Mouse (Mus musculus): ENCODE data around the gene Igf2bp1. TPM values are rescaled to one million over a fixed set of nuclear protein-coding genes. Genes with fewer than 3 reads are reported as not detected.

Gene Igf2bp1
- polyA plus RNA-seq, 1 experiment, result 392 TPM

GRCm38 (mm10) chr11:95911579-95911978, 94.2 kb downstream of the Igf2bp1 start:
- H3K4me3 ChIP-seq (ENCODE audit: low read depth, low read length), result no peak overlapping the region
- H3K36me3 ChIP-seq (ENCODE audit: control insufficient read depth, insufficient read depth, low read length, poor library complexity, severe bottlenecking), result no peaks in the 10 kb centered on the region
- H3K4me1 ChIP-seq (ENCODE audit: control insufficient read depth, insufficient read depth, low read length), result peaks cover 6% of the 10 kb centered on the region
- H3K9ac ChIP-seq (ENCODE audit: low read depth, poor library complexity, severe bottlenecking), result peak overlapping the region; percentile 30
- H3K27me3 ChIP-seq (ENCODE audit: control insufficient read depth, insufficient read depth, low read length, poor library complexity, severe bottlenecking), result peaks cover 6% of the 10 kb centered on the region; the same call in 1 of the 2 replicates
- H3K27ac ChIP-seq (ENCODE audit: insufficient read depth, low read length), result peak overlapping the region; percentile 42; the same call in 1 of the 2 replicates
- H3K9me3 ChIP-seq (replicated peaks; ENCODE audit: control insufficient read depth, insufficient read depth, low read length, poor library complexity, severe bottlenecking), result no peaks in the 10 kb centered on the region
- TF ChIP-seq CTCF (IDR thresholded peaks at IDR 0.05; ENCODE audit: low read depth, low read length) (no peak), EP300 (IDR thresholded peaks at IDR 0.05; ENCODE audit: insufficient read depth, low read depth, low read length) (peak; percentile 61; the same call in 1 of the 2 replicates)

GRCm38 (mm10) chr11:95907805-95908524, 97.8 kb downstream of the Igf2bp1 start:
- TF ChIP-seq EP300 (IDR thresholded peaks at IDR 0.05; ENCODE audit: insufficient read depth, low read depth, low read length), result no peak
- no peak for TF ChIP-seq CTCF (IDR thresholded peaks at IDR 0.05; ENCODE audit: low read depth, low read length)
- no peak for TF ChIP-seq POLR2A (IDR thresholded peaks at IDR 0.05; ENCODE audit: insufficient read depth, low read length)
- Histone ChIP-seq H3K4me3 (ENCODE audit: low read depth, low read length) (no peak overlapping the region), H3K9ac (ENCODE audit: low read depth, poor library complexity, severe bottlenecking) (no peak overlapping the region), H3K27me3 (ENCODE audit: control insufficient read depth, insufficient read depth, low read length, poor library complexity, severe bottlenecking) (0 out of 2 replicates have a peak, but pooled peaks cover under 1% of the 10 kb centered on the region), H3K4me1 (ENCODE audit: control insufficient read depth, insufficient read depth, low read length) (peaks cover 6% of the 10 kb centered on the region), H3K9me3 (replicated peaks; ENCODE audit: control insufficient read depth, insufficient read depth, low read length, poor library complexity, severe bottlenecking) (no peaks in the 10 kb centered on the region), H3K27ac (ENCODE audit: insufficient read depth, low read length) (no peak overlapping the region), H3K36me3 (ENCODE audit: control insufficient read depth, insufficient read depth, low read length, poor library complexity, severe bottlenecking) (no peaks in the 10 kb centered on the region)

Other genes starting within 250 kb of the Igf2bp1 start
- gene Phospho1, start 181.4 kb downstream of the Igf2bp1 start, polyA plus RNA-seq (2011; ENCODE audit: insufficient read depth, insufficient read length, low read depth, missing spikeins), result 5.8 and 6.5 TPM in 2 replicates
- gene Gngt2, start 168.7 kb downstream of the Igf2bp1 start, polyA plus RNA-seq (2011; ENCODE audit: insufficient read depth, insufficient read length, low read depth, missing spikeins), result 7.9 and 9.4 TPM in 2 replicates
- gene Abi3, start 163.5 kb downstream of the Igf2bp1 start, polyA plus RNA-seq (2011; ENCODE audit: insufficient read depth, insufficient read length, low read depth, missing spikeins), result 1.1 and 1.3 TPM in 2 replicates
- gene B4galnt2, start 91.0 kb downstream of the Igf2bp1 start, polyA plus RNA-seq (2011; ENCODE audit: insufficient read depth, insufficient read length, low read depth, missing spikeins), result 3.1 and 4.5 TPM in 2 replicates
- not detected in 2 replicates for gene Gip, start 18.6 kb upstream of the Igf2bp1 start, polyA plus RNA-seq (2011; ENCODE audit: insufficient read depth, insufficient read length, low read depth, missing spikeins)
- 56.1 and 62.1 TPM in 2 replicates for gene Snf8, start 28.9 kb upstream of the Igf2bp1 start, polyA plus RNA-seq (2011; ENCODE audit: insufficient read depth, insufficient read length, low read depth, missing spikeins)
- 85.7 and 86.6 TPM in 2 replicates for gene Ube2z, start 59.4 kb upstream of the Igf2bp1 start, polyA plus RNA-seq (2011; ENCODE audit: insufficient read depth, insufficient read length, low read depth, missing spikeins)
- 184 and 191 TPM in 2 replicates for gene Atp5g1, start 69.7 kb upstream of the Igf2bp1 start, polyA plus RNA-seq (2011; ENCODE audit: insufficient read depth, insufficient read length, low read depth, missing spikeins)
- gene Calcoco2, start 106.0 kb upstream of the Igf2bp1 start, polyA plus RNA-seq (2011; ENCODE audit: insufficient read depth, insufficient read length, low read depth, missing spikeins), result 16.7 and 18.0 TPM in 2 replicates
- 6.9 and 7.9 TPM in 2 replicates for gene Ttll6, start 127.8 kb upstream of the Igf2bp1 start, polyA plus RNA-seq (2011; ENCODE audit: insufficient read depth, insufficient read length, low read depth, missing spikeins)
- not detected in 2 replicates for gene Hoxb13, start 188.4 kb upstream of the Igf2bp1 start, polyA plus RNA-seq (2011; ENCODE audit: insufficient read depth, insufficient read length, low read depth, missing spikeins)